Mouse (Mus musculus): ENCODE measurements around the gene Adra1b.

Gene Adra1b

DNA sequence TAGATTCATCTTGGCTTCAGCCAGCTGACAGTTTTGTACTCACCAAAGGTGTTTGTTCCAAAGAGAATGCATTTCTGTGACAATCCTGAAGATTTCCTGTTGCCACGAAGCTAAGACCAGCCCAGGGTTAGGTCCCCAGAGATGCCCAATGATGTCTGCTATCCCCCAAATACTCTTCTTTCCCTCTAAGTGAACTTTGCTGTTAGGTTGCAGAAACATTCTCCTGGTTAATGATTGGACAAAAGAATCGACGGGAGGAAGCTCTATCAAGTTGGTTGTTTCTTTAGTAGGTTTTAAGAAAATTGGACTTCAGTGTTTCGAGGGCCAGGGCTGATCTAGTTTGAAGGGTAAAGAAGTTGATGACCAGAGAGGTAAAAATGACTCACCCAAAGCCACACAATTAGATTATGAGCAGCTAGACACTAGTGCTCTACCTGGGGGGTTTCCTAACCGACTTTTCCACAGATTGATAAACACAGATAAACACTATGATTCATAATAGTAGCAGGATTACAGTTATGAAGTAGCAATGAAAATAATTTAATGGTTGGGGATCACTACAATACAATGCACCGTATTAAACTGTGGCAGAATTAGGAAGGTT lies at the start of gene Adra1b:
Adra1b (minus strand) TSS at position 160 of the 604 bp plus-strand sequence.
- DNase-seq, result no peak

DNA sequence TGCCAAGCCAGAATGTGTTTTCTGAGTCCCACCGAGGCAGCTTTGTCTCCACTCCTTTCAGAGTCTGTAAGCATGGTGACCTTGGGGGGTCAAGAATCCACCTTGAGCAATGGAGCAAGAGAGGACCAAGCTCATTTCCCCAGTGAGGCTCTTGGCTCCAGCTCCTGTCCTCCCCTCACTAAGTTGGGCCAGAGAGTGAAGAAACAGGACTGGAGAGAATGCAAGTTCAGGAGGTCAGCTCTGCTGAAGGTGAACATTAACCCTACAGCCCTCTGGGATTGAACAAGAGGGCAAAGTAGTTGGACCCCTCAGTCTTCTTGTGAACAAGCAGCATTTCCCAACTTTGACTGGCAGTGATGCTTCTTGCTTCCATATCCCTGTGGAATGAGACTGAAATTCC lies 49.3 kb upstream of the Adra1b start:
- no peak for DNase-seq

DNA sequence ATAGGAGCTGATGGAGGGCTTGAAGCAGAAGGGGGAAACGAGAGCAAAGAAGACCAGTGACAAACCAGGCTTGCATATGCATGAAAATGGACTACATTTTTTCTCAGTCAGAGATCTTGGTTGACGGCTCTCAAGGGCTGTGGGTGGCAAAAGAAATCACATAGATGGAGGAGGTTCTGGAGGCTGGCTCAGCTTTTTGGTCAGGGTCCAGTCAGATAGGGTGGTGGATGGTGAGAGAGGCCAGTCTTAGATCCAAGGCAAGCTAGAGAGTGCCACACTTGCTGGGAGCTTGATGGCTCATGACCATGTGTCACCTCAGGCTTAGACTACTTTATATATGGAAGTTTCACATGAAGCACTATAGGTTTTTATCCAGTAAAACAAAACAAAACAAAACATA lies 42.8 kb upstream of the Adra1b start:
- no peak for DNase-seq

DNA sequence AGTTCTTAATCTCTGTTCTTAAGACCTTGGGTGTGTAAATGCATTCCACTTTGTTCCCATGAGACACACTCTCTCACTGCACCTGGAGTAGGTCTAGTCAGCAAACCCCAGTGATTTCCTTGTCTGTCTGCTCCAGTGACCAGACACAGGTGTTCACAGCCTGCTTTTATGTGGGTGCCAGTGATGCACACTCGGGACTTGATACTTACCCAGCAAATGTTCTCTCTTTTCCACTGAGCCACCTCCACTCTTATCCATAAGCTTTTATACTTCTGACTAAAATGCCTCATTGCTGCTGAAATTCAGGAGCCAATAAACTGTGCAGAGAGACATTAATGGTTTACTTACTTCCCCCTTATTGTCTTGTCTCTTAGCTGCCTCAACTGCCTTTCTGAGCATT lies 42.2 kb upstream of the Adra1b start:
- no peak for DNase-seq

DNA sequence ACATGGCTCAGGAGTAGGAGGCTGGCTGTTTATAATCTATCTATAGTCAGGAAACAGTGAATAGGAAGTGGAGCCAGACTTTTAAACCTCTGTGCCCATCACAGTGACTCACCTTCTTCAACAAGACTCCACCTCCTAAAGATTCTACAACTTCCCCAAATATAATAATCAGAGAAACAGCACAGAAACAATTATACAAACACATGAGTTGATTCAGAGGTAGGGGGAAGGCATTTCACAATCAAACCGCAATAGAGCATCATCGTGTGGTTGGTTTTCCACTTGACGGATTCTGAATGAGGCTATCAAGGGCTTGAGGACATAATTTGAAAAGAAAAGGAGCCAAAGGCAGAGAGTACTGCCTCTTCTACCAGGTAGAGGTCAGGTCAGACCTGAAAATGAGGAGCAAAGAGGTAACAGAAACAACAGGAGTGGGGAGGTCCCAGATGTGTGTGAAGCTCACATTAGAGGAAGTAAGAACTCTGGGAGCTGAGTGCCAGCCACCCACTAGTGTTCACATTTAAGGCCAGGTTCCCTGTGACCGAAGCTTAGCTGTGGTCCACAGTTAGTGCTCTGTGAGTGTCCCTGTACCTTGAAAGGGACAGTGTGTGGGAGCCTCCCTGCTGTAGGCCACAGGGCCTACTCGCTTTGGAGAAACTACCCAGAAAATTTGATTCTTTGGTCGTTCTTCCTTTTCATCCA lies 39.6 kb upstream of the Adra1b start:
- DNase-seq, result no peak

DNA sequence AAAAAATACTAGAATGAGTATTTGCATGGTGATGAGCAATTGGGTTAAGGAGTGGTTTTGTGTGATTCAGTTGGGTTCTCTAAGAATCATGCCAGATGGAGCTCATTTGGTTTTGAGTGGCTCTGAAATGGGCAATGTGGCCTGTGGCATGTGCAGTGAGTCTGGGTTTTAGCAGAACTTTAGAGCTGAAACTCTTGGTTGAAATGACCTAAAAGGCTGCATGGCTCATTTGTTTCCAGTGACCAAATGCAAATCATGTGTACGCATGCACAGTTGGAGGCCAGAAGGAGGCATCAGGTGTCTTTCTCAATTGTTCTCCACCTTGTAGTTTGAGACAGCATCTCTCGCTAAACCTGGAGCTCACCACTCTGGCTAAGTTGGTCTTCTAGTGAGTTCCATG lies 35.0 kb upstream of the Adra1b start:
- no peak for DNase-seq

DNA sequence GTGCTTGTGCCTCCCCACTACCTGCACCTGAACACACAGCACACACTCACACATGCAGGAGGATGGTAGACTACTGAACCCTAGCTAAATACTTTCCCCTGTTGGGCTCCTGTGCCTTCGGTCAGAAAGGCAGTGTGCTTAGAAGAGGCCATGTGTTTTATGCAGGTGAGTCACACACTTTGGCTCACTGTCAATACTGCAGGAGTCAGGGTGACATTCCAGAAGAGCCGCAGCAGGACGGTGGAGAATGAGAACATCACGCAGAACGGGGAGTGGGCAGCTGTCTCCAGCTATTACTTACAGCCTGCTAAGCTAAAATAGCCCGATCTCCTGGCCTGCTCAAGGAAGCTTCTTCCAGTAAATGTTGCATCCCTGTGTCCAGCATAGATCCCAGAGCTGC lies 32.5 kb upstream of the Adra1b start:
- no peak for DNase-seq

DNA sequence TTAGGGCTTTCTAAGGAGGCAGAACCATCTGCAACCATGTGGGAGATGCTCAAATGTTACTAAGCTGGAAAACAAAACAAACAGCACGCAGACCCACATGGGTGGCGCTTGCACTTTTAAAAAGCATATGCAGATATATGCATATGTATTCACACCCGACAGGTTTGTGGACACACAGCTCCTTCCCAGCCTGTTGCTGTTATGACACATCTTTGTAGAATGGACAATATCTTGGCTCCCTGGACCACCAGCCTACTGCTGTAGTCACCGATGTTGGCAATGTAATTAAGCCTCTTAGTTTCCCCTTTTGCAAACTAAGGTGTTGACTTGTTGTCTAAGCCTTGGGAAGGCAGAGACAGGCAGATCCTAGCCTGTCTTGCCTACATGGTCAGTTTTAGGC lies 32.0 kb upstream of the Adra1b start:
- no peak for DNase-seq

DNA sequence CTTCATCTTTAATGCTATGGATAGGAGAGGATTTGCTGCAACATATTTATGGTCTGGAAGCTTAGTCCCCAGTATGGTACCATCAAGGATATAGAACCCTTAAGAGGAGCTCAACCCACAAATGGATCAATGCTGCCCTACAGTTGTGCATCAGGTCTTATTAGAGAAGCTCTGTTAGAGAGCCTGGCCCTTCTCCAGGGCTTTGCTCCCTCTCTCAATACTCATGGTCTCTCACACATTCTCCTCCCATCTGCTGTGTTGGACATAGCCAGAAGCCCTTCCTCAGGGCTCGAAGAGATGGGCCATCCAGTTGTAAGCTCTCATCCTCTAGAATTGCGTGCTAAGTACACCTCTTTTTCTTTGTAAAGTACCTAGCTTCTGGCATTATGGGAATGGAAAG lies 29.2 kb upstream of the Adra1b start:
- DNase-seq, result no peak

DNA sequence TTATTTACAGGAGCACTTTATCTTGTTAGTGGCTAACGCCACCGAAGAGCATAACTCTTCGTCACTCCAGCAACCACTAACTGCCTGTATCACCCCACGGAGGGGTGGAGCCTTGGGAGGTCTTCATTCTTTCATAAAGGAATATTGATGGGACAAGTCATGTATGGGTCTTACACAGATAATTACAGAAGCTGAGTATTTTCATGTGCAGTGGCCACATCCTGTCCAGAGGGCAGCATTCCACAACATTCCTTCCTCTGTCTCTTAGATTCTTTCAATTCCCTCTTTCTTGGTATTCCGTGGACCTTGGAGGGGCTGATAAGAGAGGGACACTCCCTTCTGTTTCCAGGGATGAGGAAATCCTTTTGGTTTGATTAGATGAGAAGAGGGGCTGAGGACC lies 28.7 kb upstream of the Adra1b start:
- DNase-seq, result no peak

DNA sequence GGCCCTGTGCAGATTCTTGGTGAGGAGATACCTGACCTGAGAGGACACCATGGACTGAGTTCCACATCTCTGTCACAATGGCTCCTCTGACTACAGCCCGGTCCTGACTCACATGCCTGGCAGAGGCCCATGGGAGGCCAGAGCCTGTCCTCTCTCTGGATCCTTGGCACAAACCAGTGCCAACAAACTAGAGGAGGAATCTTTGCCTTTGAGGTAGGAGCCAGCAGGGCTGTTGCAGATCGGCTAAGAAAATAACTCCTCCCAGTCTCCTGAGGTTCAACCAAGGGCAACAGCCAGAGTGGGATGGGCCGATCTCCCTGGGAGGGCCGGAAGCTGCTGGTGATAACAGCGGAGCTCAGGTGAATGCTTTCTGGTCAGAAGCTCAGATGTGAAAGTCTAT lies 28.2 kb upstream of the Adra1b start:
- no peak for DNase-seq

DNA sequence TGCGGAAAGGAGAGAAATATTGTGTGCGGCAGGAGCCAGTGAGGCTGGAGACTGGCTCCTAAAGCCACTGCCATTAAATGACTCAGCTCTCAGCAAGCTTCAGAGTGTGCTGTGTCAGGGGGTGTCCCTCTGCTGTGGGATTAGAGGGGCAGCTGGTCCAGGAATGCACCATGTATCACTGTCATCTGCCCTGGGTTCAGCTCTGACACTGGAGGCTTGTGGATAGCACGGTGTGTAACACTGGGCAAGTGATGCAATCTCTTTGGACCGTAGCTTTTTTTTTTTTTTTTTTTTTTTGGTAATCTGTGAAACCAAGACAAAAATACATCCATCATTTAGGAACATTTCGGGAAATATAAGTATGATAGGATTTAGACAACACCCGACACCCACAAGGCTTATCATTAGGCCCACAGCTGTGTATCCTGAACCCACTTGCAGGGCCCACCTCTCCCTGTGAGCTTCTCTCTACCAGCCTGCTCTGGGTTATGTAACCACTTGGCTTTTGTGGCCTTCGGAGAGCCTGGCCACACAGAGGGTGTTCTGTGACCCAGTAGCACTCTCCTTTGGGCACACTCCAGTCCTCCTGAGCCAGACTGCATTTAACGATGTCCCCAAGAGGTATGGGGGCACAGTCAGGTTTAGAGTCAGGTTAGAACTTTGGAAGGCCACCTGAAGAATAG lies 26.3 kb upstream of the Adra1b start:
- no peak for DNase-seq

DNA sequence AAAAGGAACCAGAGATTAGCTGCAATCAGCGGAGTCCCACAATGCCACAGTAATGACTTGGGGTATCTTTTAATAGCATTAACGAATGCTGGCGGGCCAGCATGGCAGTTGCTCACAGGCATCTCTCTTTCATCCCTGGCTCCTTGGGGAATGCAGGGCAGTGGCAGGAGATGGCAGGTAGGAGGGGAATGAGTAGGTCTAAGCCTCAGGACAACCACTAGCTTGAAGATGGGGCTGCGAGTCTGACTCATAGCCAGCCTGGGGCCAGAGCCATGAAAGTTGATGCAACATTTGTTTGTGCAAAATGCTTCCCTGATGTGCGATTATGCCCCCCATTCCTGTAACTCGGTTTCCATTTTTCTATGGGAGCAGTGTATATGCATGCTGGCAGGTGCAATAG lies 25.2 kb upstream of the Adra1b start:
- DNase-seq, result no peak

DNA sequence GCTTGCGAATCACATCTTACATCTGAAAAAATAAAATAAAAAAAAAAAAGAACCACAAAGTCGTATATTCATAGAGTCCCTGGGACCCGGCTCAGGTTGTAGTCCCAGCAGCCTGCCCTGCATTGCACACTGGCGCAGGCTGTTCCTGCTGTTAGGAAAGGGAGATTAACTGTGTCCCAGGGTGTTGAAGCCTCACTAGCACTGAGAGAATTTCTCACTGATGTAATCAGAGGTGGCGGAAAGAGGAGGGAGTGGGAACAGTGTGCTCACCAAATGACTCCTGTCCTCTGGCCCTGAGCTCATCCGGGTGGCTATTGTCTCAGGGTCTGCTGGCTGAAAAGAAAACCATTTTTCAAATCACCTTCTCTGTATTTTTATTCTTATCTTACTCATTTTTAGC lies 24.6 kb upstream of the Adra1b start:
- no peak for DNase-seq

DNA sequence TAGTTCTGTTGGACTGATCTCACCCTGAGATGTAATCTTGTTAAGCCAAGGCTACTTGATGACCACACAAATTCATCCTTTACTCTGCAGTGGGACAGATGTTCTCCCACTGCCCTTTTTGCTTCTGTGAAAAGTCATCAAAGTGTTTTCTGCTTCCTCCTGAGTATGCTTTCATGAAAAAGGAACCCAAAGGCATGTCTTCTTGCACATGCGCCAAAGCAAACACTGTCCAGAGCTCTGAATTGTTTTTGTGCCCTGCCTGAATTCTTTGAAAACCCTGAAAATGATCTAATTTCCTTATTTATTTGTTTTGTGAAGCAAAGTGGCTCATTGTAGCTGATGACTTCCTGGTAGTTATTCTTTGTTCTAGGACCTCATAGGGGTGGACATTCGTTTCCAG lies 20.7 kb upstream of the Adra1b start:
- DNase-seq, result no peak

DNA sequence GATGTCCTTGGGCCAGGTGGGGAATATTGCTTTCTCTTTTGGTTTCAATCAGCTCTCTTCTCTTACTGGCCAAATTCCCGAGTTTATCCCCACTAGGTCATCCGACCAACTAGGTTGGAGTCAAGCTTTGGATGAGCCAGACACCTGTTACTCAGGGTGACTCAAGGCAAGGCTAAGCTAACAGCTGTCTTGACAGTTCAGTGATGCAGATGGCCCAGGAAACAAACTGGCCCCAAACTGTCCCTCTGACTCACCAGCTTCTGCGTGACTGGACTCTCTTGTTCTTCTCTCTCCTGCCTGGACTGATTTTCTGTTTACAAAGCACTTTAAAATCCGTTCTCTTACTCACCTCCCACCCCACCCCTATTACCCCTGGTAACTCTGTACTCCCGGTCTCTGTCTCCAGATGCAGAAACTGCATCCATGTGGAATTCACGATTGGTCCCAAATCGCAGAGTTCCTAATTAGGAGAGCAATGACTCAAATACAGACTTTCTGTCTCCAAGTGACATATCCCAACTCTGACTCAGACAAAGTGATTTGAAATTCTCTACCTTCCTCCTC lies 18.6 kb upstream of the Adra1b start:
- DNase-seq, result no peak

DNA sequence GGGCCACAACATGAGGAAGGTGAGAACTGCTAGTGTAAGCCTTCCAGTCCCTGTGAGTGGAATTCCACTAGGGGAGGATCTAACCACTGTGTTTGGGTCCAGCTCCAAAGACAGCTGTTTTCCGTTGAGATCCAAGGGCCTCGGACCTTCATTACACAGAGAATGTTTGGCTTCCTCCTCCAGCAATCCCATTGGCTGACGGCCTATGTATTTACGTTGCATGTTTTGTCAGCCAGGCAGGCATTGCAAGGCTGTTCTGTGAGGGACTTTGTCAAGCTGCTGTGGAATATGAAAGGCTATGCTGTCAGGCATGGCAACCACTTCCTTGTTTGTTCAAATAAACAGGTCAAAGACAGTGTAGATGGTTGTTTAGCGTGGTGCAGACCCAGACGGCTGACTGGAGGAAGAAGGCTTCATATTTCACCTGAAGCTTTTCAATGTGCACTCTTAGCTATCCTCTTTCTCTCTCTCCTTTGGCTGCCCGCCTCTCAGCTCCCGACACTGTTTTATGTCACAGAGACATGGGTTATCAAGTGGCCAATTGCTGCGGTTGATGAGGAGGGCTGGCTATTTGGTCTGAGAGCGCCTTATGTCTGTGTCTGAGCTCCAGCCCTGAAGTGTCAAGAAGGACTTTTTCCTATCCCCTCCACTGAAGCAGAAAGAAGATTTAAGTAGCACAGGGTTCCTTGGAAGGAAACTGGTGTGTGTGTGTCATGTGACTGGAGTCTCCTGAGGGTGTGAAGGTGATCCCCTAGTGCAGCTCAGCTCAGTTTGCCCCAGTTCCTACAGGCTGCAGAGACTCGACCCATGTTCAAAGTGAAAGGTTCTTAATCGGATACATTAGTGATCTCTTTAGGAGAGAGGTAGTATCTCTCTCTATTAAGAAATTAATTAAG lies 13.8 kb upstream of the Adra1b start:
- no peak for DNase-seq

DNA sequence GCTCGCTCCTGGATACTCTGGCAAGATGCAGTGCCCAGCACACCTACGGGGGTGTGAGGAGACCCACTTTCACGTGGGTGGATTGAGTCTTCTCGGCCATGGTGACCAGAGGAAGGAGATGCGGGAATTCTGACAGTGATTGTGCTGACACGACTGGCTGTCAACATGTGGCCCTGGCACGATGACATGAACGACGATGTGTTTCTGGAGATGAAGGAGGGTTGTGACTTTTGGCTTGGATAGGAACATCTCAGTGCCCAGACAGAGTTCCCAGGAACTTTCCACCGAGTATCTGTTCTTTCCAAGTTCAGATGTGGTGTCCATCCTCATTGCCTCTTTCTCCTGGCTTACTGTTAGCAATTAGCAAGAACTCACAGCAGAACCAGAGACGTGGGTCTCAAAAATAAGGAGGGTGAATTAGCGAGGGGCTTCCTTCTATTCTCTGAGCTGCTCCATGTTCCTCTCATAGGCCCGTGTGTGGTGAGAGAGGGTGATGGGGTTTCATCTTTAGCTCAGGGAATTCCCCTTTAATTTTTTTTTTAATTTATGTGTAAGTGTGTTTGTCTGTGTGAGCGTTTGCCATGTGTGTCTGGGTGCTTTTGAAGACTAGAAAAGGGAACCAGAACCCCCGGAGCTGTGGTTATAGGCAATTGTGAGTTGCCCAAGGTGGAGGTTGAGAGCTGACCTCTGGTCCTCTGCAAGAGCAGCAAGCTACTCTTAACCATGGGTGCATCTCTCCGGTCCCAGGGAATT lies 11.3 kb upstream of the Adra1b start:
- DNase-seq, result no peak

DNA sequence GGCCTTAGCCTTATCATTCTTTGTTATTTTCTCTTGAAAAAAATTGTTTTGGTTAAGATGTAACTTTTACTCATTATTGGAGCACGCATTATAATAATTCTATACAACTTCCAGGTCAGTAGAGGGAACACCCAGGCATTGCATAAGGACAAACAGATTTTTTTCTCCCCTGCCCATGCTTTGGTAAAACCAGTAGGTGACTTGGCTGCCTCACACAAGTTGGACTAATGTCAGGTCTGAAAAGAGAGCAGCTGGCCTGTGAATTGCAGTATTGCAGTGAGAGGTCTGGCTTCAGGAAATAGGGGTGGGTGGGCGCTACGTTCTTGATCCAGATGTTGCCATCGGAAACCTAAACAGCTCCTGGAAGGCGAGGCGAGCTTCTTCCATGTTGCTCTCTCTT lies 10.6 kb upstream of the Adra1b start:
- DNase-seq, result no peak

DNA sequence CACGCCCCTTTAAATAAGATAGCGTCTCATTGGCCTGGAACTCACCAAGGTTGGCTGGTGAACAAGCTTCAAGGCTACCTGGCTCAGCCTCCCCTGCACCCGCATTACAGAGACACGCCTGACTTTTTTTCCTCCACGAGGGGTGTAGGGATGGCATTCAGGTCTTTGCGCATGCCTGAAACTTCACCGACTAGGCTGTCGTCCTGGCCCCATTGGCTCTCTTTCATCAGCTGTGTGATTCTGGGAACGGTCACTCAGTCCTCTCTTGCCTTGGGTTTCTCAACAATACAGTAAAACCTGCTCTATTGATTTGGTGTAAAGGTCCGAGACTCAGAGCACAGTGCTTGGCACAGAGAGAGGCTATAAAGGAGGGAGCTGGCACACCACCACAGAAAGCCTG lies 2.3 kb upstream of the Adra1b start:
- no peak for DNase-seq

DNA sequence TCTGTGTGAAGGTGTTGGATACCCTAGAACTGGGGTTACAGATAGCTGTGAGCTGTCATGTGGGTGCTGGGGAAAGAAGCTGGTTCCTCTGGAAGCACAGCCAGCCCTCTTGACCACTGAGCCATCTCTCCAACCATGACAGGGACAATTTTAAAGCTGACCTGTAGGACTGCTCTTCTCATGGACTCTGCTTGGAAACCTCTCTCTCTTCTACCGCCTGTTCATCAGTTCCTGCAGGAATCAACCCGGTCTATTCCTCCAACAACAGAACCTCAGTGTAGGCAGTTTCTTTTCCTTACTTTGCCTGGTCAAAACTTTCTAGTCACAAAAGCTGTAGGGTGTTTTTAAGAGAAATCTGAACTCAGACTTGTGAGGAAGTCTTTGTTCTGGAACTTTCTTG lies 1.3 kb downstream of the Adra1b start:
- DNase-seq, result no peak

DNA sequence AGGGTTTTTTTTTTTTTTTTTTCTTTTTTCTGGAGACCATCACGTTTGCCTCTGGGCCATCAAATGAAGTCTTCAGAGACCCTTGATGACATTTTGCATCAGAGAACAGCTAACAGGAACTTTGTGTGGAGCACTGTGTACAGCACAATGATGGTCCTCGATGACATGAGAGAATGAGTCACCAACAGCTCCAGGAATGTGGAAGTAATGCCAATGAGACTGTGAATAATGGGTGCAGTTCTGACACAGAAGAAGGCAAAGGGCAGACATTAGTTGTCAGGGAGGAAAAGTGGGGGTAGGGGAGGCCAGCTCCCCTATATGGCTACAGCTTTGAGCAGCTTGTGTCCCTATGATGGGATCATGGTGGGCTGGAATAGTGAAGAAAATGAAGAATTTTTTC lies 5.7 kb downstream of the Adra1b start:
- DNase-seq, result no peak
